Mouse (Mus musculus) mouse embryonic stem cell (cell line): ENCODE measurements around the gene Zc3h12c.

ENCODE experiments used
- in situ Hi-C, 2 experiments: fragments of 300-500 bp; cut with MboI; formaldehyde crosslinking; loops; 1 replicate in 1 of 2; 3 replicates in 1 of 2; pipeline ENCODE4 v1.14.3; 2019 to 2020; ENCODE audit warnings: low sequenced_read_pairs in 2 of 2, low pct_unique_long_range_greater_than_20kb in 1 of 2, mixed read lengths in 1 of 2; ENCODE audit not compliant: unreplicated experiment in 1 of 2

Gene Zc3h12c

GRCm38 (mm10) chr9:52170131-52170530 lies 1.8 kb upstream of the Zc3h12c start:
- in situ Hi-C loops, result no loop called here

- in situ Hi-C loops, result loop anchor here (10.0 kb wide), 2 partner anchors 106 to 116 kb away; no protein-coding TSS in a partner anchor
Measured at GRCm38 (mm10) chr9:52168686-52169270, 406 bp upstream of the Zc3h12c start.

GRCm38 (mm10) chr9:52167506-52167862 lies 888 bp downstream of the Zc3h12c start:
- in situ Hi-C loops, result loop anchor here (10.0 kb wide), 2 partner anchors 107 to 117 kb away; no protein-coding TSS in a partner anchor

- in situ Hi-C loops, result loop anchor here (10.0 kb wide), 2 partner anchors 108 to 118 kb away; no protein-coding TSS in a partner anchor
Measured at GRCm38 (mm10) chr9:52167084-52167483, 1.3 kb downstream of the Zc3h12c start.

GRCm38 (mm10) chr9:52165706-52166090 lies 2.7 kb downstream of the Zc3h12c start:
- in situ Hi-C loops, result loop anchor here (10.0 kb wide), 2 partner anchors 109 to 119 kb away; no protein-coding TSS in a partner anchor

GRCm38 (mm10) chr9:52165076-52165705 lies 3.2 kb downstream of the Zc3h12c start:
- in situ Hi-C loops, result loop anchor here (10.0 kb wide), 2 partner anchors 110 to 120 kb away; no protein-coding TSS in a partner anchor

GRCm38 (mm10) chr9:52160512-52160911 lies 7.9 kb downstream of the Zc3h12c start:
- in situ Hi-C loops, result loop anchor here (10.0 kb wide), 2 partner anchors 114 to 124 kb away; no protein-coding TSS in a partner anchor

GRCm38 (mm10) chr9:52158561-52158960 lies 9.8 kb downstream of the Zc3h12c start:
- in situ Hi-C loops, result no loop called here

GRCm38 (mm10) chr9:52155417-52155816 lies 13.0 kb downstream of the Zc3h12c start:
- in situ Hi-C loops, result no loop called here

GRCm38 (mm10) chr9:52154253-52154652 lies 14.1 kb downstream of the Zc3h12c start:
- in situ Hi-C loops, result no loop called here

- in situ Hi-C loops, result no loop called here
Measured at GRCm38 (mm10) chr9:52152076-52152826, 16.1 kb downstream of the Zc3h12c start.

GRCm38 (mm10) chr9:52149768-52150167 lies 18.6 kb downstream of the Zc3h12c start:
- in situ Hi-C loops, result no loop called here

- in situ Hi-C loops, result no loop called here
Measured at GRCm38 (mm10) chr9:52149286-52149685, 19.1 kb downstream of the Zc3h12c start.

- in situ Hi-C loops, result no loop called here
Measured at GRCm38 (mm10) chr9:52148831-52149230, 19.5 kb downstream of the Zc3h12c start.

- in situ Hi-C loops, result no loop called here
Measured at GRCm38 (mm10) chr9:52148311-52148710, 20.1 kb downstream of the Zc3h12c start.

GRCm38 (mm10) chr9:52146241-52146640 lies 22.1 kb downstream of the Zc3h12c start:
- in situ Hi-C loops, result no loop called here

GRCm38 (mm10) chr9:52132771-52133170 lies 35.6 kb downstream of the Zc3h12c start:
- in situ Hi-C loops, result loop anchor here in 1 of 2 experiments (10.0 kb wide), 1 partner anchor 152 kb away; no protein-coding TSS in a partner anchor

- in situ Hi-C loops, result loop anchor here in 1 of 2 experiments (10.0 kb wide), 1 partner anchor 154 kb away; no protein-coding TSS in a partner anchor
Measured at GRCm38 (mm10) chr9:52130348-52130747, 38.0 kb downstream of the Zc3h12c start.

GRCm38 (mm10) chr9:52125225-52125624 lies 43.1 kb downstream of the Zc3h12c start:
- in situ Hi-C loops, result no loop called here
